Mouse (Mus musculus): Measurements from ENCODE around the gene Cdca7l. TPM values are rescaled to one million over a fixed set of nuclear protein-coding genes. Genes with fewer than 3 reads are reported as not detected.

Cdca7l gene
- polyA plus RNA-seq, 1 experiment from 2014 or later: 3.4 TPM

- H3K9ac ChIP-seq: no peak overlapping the region
- H3K36me3 ChIP-seq (replicated peaks): no peaks in the 10 kb centered on the region
- H3K4me2 ChIP-seq: peak overlapping the region; percentile 14
- 27% methylated on average over 11 of the region's 11 CpGs for WGBS
- H3K27ac ChIP-seq: no peak overlapping the region
- peaks cover 23% of the 10 kb centered on the region for H3K27me3 ChIP-seq (replicated peaks)
- no peak overlapping the region for H3K4me3 ChIP-seq
- no peaks in the 10 kb centered on the region for H3K9me3 ChIP-seq
- ATAC-seq (replicated peaks): peak; percentile 1; the same call in 1 of the 2 replicates
- peaks cover 46% of the 10 kb centered on the region for H3K4me1 ChIP-seq
Observed at GRCm38 (mm10) chr12:117810074-117810473, 6.0 kb downstream of the Cdca7l start.

DNA sequence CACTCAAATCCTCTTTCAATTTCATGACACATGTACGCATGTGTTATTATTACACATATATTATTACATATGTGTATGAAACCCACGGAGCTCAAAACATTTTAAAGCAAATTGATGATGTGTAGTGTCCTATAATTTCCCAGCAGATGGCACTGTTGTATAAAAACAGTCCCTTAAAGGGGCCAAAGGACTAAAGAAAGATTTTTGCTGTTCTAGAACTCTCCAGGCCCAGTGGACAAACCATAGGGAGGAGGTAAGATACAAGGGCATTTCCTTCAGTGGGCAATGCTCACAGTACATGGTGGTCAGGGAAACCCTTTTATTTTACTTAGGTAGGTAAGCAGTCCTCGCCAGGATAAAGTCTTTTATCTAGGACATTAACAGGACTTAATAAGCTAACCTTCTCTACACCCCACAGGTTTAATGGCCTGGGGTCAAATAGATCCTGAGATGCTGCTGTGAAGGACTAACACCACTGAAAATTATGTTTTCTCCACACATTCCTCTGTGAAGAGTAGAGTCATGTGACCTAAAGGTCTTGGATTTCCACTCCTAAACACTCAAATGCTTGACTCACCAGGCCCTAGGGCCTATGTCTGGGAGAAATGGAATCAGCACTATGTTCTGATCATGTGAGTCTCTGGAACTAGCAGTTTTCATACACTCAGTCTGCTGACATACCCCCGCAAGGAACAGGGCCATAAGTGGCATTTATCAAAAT is 16.2 kb downstream of the Cdca7l start:
- 50% methylated on average over 4 of the region's 4 CpGs for WGBS
- peak; percentile 63 for ATAC-seq (replicated peaks)
- no peak overlapping the region for H3K4me2 ChIP-seq

GRCm38 (mm10) chr12:117820859-117821221 is 16.8 kb downstream of the Cdca7l start:
- no peaks in the 10 kb centered on the region for H3K9me3 ChIP-seq
- H3K9ac ChIP-seq: no peak overlapping the region
- H3K4me1 ChIP-seq: no peaks in the 10 kb centered on the region
- H3K27me3 ChIP-seq (replicated peaks): 0 out of 2 replicates have a peak, but pooled peaks cover 14% of the 10 kb centered on the region
- ATAC-seq (replicated peaks): 0 out of 2 replicates have a peak, but pooled peaks have one; percentile 6
- no peak overlapping the region for H3K4me2 ChIP-seq
- H3K27ac ChIP-seq: no peak overlapping the region
- H3K4me3 ChIP-seq: no peak overlapping the region
- H3K36me3 ChIP-seq (replicated peaks): no peaks in the 10 kb centered on the region

More for the DNA sequence above, 16.2 kb downstream of the Cdca7l start:
- Histone ChIP-seq H3K36me3 (replicated peaks) (no peaks in the 10 kb centered on the region), H3K9me3 (no peaks in the 10 kb centered on the region), H3K27ac (no peak overlapping the region), H3K9ac (no peak overlapping the region), H3K4me3 (no peak overlapping the region), H3K27me3 (replicated peaks) (0 out of 2 replicates have a peak, but pooled peaks cover 14% of the 10 kb centered on the region), H3K4me1 (no peaks in the 10 kb centered on the region)

GRCm38 (mm10) chr12:117821394-117821793 is 17.3 kb downstream of the Cdca7l start:
- 69% methylated on average over 1 of the region's 1 CpGs for WGBS
- Histone ChIP-seq H3K27me3 (replicated peaks) (0 out of 2 replicates have a peak, but pooled peaks cover 14% of the 10 kb centered on the region), H3K9me3 (no peaks in the 10 kb centered on the region), H3K4me1 (no peaks in the 10 kb centered on the region), H3K36me3 (replicated peaks) (no peaks in the 10 kb centered on the region), H3K9ac (no peak overlapping the region), H3K4me3 (no peak overlapping the region), H3K27ac (no peak overlapping the region), H3K4me2 (no peak overlapping the region)
- no peak for ATAC-seq (replicated peaks)

GRCm38 (mm10) chr12:117828350-117828749 is 24.3 kb downstream of the Cdca7l start:
- Histone ChIP-seq H3K27ac (no peak overlapping the region), H3K9me3 (no peaks in the 10 kb centered on the region), H3K4me2 (no peak overlapping the region), H3K9ac (no peak overlapping the region), H3K27me3 (replicated peaks) (no peaks in the 10 kb centered on the region), H3K4me1 (no peaks in the 10 kb centered on the region), H3K4me3 (no peak overlapping the region), H3K36me3 (replicated peaks) (no peaks in the 10 kb centered on the region)
- ATAC-seq (replicated peaks): no peak
- WGBS: 88% methylated on average over 3 of the region's 3 CpGs

DNA sequence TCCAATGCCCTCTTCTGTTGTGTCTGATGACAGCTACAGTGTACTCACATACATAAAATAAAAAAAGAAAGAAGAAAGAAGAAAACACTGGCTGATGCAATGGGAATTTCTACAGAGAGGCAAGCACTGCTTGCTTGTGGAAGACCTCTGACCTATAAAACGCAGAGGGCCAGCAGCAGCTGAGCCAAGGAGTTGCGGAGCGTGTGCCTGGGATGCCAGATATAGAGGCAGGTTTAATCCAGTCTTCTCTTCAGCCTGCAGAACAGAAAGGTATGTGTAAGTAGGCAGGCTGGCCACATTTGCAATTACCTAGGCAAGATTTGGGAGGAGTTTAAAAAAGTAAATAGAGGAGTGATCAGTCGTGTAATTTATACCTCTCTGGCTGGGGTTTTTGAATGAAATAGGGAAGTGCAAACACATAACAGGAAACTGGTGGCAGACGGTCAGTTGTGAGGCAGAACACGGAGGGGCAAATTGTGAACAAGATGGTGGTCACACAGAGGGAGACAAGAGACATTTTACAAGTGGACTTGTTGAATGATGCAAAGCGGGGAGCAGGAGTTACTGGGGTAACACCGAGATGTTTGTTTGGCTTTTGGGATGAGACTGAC is 27.4 kb downstream of the Cdca7l start:
- H3K27me3 ChIP-seq (replicated peaks): no peaks in the 10 kb centered on the region
- no peak for ATAC-seq (replicated peaks)

GRCm38 (mm10) chr12:117832190-117832589 is 28.1 kb downstream of the Cdca7l start:
- H3K9ac ChIP-seq: no peak overlapping the region
- WGBS: 59% methylated on average over 5 of the region's 5 CpGs
- H3K27me3 ChIP-seq (replicated peaks): no peaks in the 10 kb centered on the region
- H3K9me3 ChIP-seq: no peaks in the 10 kb centered on the region
- no peak overlapping the region for H3K4me2 ChIP-seq
- H3K27ac ChIP-seq: no peak overlapping the region
- no peaks in the 10 kb centered on the region for H3K36me3 ChIP-seq (replicated peaks)
- ATAC-seq (replicated peaks): no peak
- no peaks in the 10 kb centered on the region for H3K4me1 ChIP-seq
- no peak overlapping the region for H3K4me3 ChIP-seq

More for the DNA sequence above, 27.4 kb downstream of the Cdca7l start:
- Histone ChIP-seq H3K9ac (no peak overlapping the region), H3K36me3 (replicated peaks) (no peaks in the 10 kb centered on the region), H3K4me2 (no peak overlapping the region), H3K9me3 (no peaks in the 10 kb centered on the region), H3K4me3 (no peak overlapping the region), H3K4me1 (no peaks in the 10 kb centered on the region), H3K27ac (no peak overlapping the region)
- WGBS: 80% methylated on average over 8 of the region's 8 CpGs

- Histone ChIP-seq H3K27ac (no peak overlapping the region), H3K9ac (no peak overlapping the region), H3K27me3 (replicated peaks) (no peaks in the 10 kb centered on the region), H3K36me3 (replicated peaks) (no peaks in the 10 kb centered on the region), H3K4me3 (no peak overlapping the region), H3K4me2 (no peak overlapping the region), H3K9me3 (no peaks in the 10 kb centered on the region), H3K4me1 (no peaks in the 10 kb centered on the region)
- ATAC-seq (replicated peaks): no peak
- 79% methylated on average over 2 of the region's 2 CpGs for WGBS
Observed at GRCm38 (mm10) chr12:117834652-117835051, 30.6 kb downstream of the Cdca7l start.

DNA sequence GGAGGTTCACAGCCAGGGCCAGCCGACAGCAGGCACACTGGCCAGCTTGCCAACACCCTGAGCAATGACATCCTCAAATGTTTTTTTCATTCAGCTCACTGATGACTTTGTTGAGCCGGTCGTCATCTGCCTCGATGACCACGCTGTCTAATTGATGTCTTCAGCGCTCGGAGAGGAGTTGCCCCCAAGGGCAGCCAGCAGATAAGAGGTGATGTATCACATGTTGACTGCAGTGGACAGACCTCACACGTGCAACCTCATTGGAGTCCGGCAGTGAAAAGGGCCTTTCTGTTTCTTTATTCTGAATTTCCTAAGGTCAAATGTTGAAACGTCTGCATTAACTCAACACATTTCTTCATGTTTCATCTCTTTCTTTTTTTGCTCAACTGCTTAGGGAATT is 31.3 kb downstream of the Cdca7l start:
- Histone ChIP-seq H3K4me1 (no peaks in the 10 kb centered on the region), H3K4me2 (no peak overlapping the region), H3K9me3 (no peaks in the 10 kb centered on the region), H3K4me3 (no peak overlapping the region), H3K27me3 (replicated peaks) (0 out of 2 replicates have a peak, but pooled peaks cover under 1% of the 10 kb centered on the region), H3K27ac (no peak overlapping the region), H3K36me3 (replicated peaks) (no peaks in the 10 kb centered on the region), H3K9ac (no peak overlapping the region)
- no peak for ATAC-seq (replicated peaks)
- WGBS: 69% methylated on average over 10 of the region's 10 CpGs

GRCm38 (mm10) chr12:117837376-117837775 is 33.3 kb downstream of the Cdca7l start:
- Histone ChIP-seq H3K27me3 (replicated peaks) (0 out of 2 replicates have a peak, but pooled peaks cover 5% of the 10 kb centered on the region), H3K4me3 (no peak overlapping the region), H3K27ac (no peak overlapping the region), H3K4me1 (no peaks in the 10 kb centered on the region), H3K9me3 (no peaks in the 10 kb centered on the region), H3K4me2 (no peak overlapping the region), H3K9ac (no peak overlapping the region), H3K36me3 (replicated peaks) (no peaks in the 10 kb centered on the region)
- WGBS: 86% methylated on average over 4 of the region's 4 CpGs
- no peak for ATAC-seq (replicated peaks)

DNA sequence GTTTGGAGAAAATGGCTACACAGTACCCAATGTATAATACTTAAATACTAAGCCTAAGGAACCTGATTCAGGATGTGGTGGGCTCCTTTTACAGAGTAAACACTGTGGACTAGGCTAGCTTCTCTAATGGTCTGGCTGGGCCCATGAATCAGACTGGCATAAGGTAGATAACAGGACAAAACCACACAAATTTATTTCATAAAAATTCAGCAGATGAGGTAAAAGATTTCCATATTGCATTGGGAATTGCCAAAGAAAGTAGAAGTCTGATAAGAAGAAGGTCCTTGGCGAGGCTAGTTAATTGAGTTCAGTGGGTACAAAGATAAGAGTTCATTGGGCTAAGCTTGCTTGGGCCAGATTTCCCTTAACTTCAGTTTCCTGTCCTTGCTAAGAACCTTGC is 36.6 kb downstream of the Cdca7l start:
- no peaks in the 10 kb centered on the region for H3K36me3 ChIP-seq (replicated peaks)
- H3K27me3 ChIP-seq (replicated peaks): peaks cover 8% of the 10 kb centered on the region; the same call in 1 of the 2 replicates
- no peak overlapping the region for H3K27ac ChIP-seq
- H3K4me3 ChIP-seq: no peak overlapping the region
- ATAC-seq (replicated peaks): no peak
- H3K9ac ChIP-seq: no peak overlapping the region
- no peaks in the 10 kb centered on the region for H3K9me3 ChIP-seq
- WGBS: 98% methylated on average over 1 of the region's 1 CpGs
- no peak overlapping the region for H3K4me2 ChIP-seq
- peaks cover 3% of the 10 kb centered on the region for H3K4me1 ChIP-seq

DNA sequence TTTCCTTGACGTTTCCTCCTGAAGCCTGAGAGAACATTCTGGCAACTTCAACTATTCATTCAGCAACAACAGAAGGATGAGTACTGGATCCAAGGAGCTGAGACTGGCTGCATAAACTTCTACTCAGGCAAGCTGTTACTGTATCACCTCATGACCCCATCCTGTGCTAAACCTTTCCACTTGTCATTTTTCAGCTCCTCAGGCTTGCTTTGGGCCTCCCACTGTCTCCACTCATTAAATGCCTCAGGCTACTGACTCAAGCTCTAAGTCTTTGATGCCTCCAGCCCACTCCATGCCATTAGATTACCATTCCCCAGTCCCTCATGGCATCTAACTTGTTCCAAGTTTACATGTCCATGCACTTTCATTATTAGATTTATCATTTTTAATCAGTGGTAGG is 38.6 kb downstream of the Cdca7l start:
- Histone ChIP-seq H3K4me2 (no peak overlapping the region; the same call in 1 of the 2 replicates), H3K4me3 (no peak overlapping the region), H3K9me3 (no peaks in the 10 kb centered on the region), H3K27me3 (replicated peaks) (peaks cover 8% of the 10 kb centered on the region; the same call in 1 of the 2 replicates), H3K9ac (no peak overlapping the region), H3K36me3 (replicated peaks) (no peaks in the 10 kb centered on the region), H3K4me1 (peaks cover 3% of the 10 kb centered on the region), H3K27ac (no peak overlapping the region)
- ATAC-seq (replicated peaks): no peak
- 76% methylated on average over 1 of the region's 1 CpGs for WGBS

Measured in midbrain, embryonic 15.5 days (tissue).